Mouse (Mus musculus): ENCODE results near the gene Pgm1. TPM values are rescaled to one million over a fixed set of nuclear protein-coding genes. Genes with fewer than 3 reads are reported as not detected.

Pgm1 gene
- polyA plus RNA-seq, 1 experiment from 2014 or later, result 51.8 TPM

DNA sequence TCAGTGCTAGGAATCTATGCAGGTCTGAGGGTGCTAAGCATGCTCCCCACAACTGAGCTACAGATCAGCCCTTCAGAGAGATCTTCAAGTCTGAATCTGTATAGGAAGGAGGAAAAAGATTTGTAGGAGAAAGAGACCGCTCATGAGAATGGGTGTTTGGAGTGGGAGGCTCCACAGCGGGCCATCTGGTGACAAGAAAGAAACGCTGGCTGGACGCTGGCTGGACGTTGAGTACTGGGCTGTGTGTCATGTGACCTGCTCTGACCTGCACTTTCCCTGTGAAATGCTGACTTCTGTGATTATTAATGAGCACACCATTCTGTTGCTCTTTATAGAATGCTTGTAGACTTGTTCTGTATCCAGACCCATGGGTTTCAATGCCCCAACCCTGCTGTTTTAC is 40.1 kb downstream of the Pgm1 start:
- no peak for ATAC-seq (ENCODE audit: insufficient number of reproducible peaks, low FRiP score, low TSS enrichment, low read depth)
- H3K4me2 ChIP-seq (ENCODE audit: low read depth, severe bottlenecking), result no peak overlapping the region
- no peak overlapping the region for H3K9ac ChIP-seq (ENCODE audit: low read length)
- H3K27me3 ChIP-seq (ENCODE audit: control insufficient read depth, insufficient read depth, low read length), result no peaks in the 10 kb centered on the region
- peak; percentile 43 for DNase-seq (ENCODE audit: low spot score)
- H3K27ac ChIP-seq (replicated peaks; ENCODE audit: low read depth, low read length), result no peak overlapping the region
- no peak overlapping the region for H3K4me3 ChIP-seq (ENCODE audit: low read depth, low read length)
- WGBS, result 21% methylated on average over 5 of the region's 5 CpGs
- no peaks in the 10 kb centered on the region for H3K9me3 ChIP-seq (ENCODE audit: control insufficient read depth, low read length)
- H3K36me3 ChIP-seq (ENCODE audit: control insufficient read depth, insufficient read depth, low read length), result no peaks in the 10 kb centered on the region
- peaks cover 17% of the 10 kb centered on the region for H3K4me1 ChIP-seq (ENCODE audit: control insufficient read depth, insufficient read depth, low read length)

DNA sequence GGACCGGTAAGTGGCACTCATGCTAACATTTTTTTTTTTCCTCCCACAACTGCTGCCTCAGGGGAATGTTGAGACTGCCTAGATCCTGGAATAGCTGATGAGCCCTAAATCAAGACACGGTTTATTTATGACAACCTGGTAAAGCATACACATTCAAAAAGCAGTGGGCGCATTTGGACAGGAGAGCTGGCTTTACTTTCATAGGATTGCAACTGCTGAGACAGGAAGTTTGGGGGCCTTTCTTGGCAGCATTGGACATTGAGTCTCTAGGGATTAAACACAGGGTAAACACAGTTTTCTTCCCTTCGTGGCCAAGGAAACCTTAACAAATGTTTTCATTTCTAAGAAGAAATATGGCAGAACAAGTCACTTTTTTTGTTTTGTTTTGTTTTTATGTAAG is 40.9 kb downstream of the Pgm1 start:
- no peaks in the 10 kb centered on the region for H3K36me3 ChIP-seq (ENCODE audit: control insufficient read depth, insufficient read depth, low read length)
- H3K27me3 ChIP-seq (ENCODE audit: control insufficient read depth, insufficient read depth, low read length), result no peaks in the 10 kb centered on the region
- DNase-seq (ENCODE audit: low spot score) (no peak), ATAC-seq (ENCODE audit: insufficient number of reproducible peaks, low FRiP score, low TSS enrichment, low read depth) (no peak)
- no peak overlapping the region for H3K4me3 ChIP-seq (ENCODE audit: low read depth, low read length)
- 75% methylated on average over 4 of the region's 4 CpGs for WGBS
- no peak overlapping the region for H3K9ac ChIP-seq (ENCODE audit: low read length)
- no peak overlapping the region for H3K27ac ChIP-seq (replicated peaks; ENCODE audit: low read depth, low read length)
- no peaks in the 10 kb centered on the region for H3K9me3 ChIP-seq (ENCODE audit: control insufficient read depth, low read length)
- H3K4me1 ChIP-seq (ENCODE audit: control insufficient read depth, insufficient read depth, low read length), result peaks cover 17% of the 10 kb centered on the region
- H3K4me2 ChIP-seq (ENCODE audit: low read depth, severe bottlenecking), result no peak overlapping the region

DNA sequence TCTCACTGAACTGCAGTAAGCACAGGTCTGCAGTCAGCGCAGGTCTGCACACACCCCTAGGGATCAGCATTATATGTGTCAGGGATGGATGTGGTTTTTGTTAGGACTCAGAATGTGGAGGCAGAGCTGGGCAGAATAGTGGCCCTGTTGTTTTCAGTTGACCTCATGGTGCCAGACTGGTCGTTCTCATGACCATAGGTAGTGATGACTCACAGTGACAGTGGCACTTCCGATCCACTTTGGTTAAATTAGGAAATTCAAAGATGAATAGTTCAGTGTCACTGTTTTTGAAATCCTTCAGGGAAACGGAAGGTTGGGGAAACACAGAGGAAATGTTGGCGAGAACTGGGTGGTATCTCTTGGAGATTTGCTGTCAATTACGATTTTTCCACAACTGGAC is 43.7 kb downstream of the Pgm1 start:
- Histone ChIP-seq H3K9ac (ENCODE audit: low read length) (no peak overlapping the region), H3K4me1 (ENCODE audit: control insufficient read depth, insufficient read depth, low read length) (peaks cover 9% of the 10 kb centered on the region; the same call in 1 of the 2 replicates), H3K4me3 (ENCODE audit: low read depth, low read length) (no peak overlapping the region), H3K36me3 (ENCODE audit: control insufficient read depth, insufficient read depth, low read length) (no peaks in the 10 kb centered on the region), H3K9me3 (ENCODE audit: control insufficient read depth, low read length) (no peaks in the 10 kb centered on the region), H3K4me2 (ENCODE audit: low read depth, severe bottlenecking) (no peak overlapping the region), H3K27ac (replicated peaks; ENCODE audit: low read depth, low read length) (no peak overlapping the region), H3K27me3 (ENCODE audit: control insufficient read depth, insufficient read depth, low read length) (no peaks in the 10 kb centered on the region)
- ATAC-seq (ENCODE audit: insufficient number of reproducible peaks, low FRiP score, low TSS enrichment, low read depth) (no peak), DNase-seq (ENCODE audit: low spot score) (no peak)
- WGBS, result 92% methylated on average over 6 of the region's 6 CpGs

DNA sequence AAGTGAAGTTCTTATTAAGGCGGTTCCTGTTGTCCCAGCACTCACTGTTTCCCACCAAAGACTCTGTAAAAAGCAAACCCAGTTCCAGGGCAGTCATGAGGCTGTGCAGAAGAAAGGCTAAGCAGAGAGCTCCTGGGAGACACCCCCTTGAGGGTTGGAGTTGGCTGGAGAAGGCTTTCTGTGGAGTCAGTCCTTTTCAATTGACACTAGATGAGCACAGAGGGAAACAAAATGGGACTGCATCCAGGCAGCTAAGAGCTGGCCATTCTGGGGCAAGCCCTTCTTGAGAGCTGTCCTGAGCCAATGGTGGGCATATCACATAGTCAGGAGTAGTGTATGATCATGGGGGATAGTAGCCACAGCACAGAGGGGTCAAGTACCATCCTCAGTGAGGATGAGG is 44.7 kb downstream of the Pgm1 start:
- H3K4me2 ChIP-seq (ENCODE audit: low read depth, severe bottlenecking), result no peak overlapping the region
- no peak overlapping the region for H3K4me3 ChIP-seq (ENCODE audit: low read depth, low read length)
- DNase-seq (ENCODE audit: low spot score), result no peak
- no peaks in the 10 kb centered on the region for H3K9me3 ChIP-seq (ENCODE audit: control insufficient read depth, low read length)
- H3K9ac ChIP-seq (ENCODE audit: low read length), result no peak overlapping the region
- WGBS, result 88% methylated on average over 1 of the region's 1 CpGs
- no peak for ATAC-seq (ENCODE audit: insufficient number of reproducible peaks, low FRiP score, low TSS enrichment, low read depth)
- H3K4me1 ChIP-seq (ENCODE audit: control insufficient read depth, insufficient read depth, low read length), result peaks cover 9% of the 10 kb centered on the region; the same call in 1 of the 2 replicates
- H3K36me3 ChIP-seq (ENCODE audit: control insufficient read depth, insufficient read depth, low read length), result no peaks in the 10 kb centered on the region
- H3K27me3 ChIP-seq (ENCODE audit: control insufficient read depth, insufficient read depth, low read length), result no peaks in the 10 kb centered on the region
- no peak overlapping the region for H3K27ac ChIP-seq (replicated peaks; ENCODE audit: low read depth, low read length)

DNA sequence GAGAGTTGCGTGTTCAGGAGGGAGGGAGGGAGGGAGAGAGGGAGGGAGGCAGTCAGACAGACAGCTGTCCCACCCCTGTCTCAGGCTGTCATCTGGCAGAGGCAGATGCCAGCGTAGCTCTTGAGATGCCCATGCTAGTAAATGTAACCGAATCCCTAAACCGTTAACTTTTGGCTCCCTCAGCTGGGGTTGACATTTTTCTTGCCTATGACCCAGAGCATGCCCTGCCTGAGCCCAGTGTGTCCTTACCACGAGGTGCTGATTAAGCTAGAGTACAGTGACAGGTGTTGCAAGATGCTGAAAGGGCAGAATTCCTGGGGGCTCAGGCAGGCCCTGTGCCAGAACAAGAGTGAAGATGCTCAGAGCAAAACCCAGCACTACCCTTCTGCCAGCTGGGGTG is 45.2 kb downstream of the Pgm1 start:
- Histone ChIP-seq H3K4me1 (ENCODE audit: control insufficient read depth, insufficient read depth, low read length) (peaks cover 5% of the 10 kb centered on the region; the same call in 1 of the 2 replicates), H3K27ac (replicated peaks; ENCODE audit: low read depth, low read length) (no peak overlapping the region), H3K4me3 (ENCODE audit: low read depth, low read length) (no peak overlapping the region), H3K9ac (ENCODE audit: low read length) (no peak overlapping the region), H3K9me3 (ENCODE audit: control insufficient read depth, low read length) (no peaks in the 10 kb centered on the region), H3K36me3 (ENCODE audit: control insufficient read depth, insufficient read depth, low read length) (no peaks in the 10 kb centered on the region), H3K27me3 (ENCODE audit: control insufficient read depth, insufficient read depth, low read length) (no peaks in the 10 kb centered on the region), H3K4me2 (ENCODE audit: low read depth, severe bottlenecking) (no peak overlapping the region)
- peak; percentile 17; the same call in 1 of the 2 replicates for ATAC-seq (ENCODE audit: insufficient number of reproducible peaks, low FRiP score, low TSS enrichment, low read depth)
- DNase-seq (ENCODE audit: low spot score), result no peak
- WGBS, result 74% methylated on average over 5 of the region's 5 CpGs

DNA sequence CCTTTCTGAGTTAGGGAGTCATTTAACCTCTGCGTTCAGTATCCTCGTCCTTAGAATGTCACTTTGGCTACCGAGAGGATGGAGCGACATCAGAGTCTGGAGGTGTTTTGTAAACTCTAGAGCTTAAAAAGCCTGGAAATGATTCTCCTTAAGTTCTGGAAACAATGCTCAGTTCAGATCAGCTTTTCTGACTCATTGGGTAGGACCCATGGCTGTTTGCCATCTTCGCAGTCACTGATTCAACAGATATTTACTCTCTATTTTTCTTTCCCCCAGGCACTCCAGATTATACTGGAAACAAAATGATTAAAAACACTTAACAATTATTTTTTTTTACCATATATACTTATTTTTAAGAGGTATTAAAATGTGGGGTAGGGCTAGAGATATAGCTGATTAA is 50.1 kb downstream of the Pgm1 start:
- no peak overlapping the region for H3K27ac ChIP-seq (replicated peaks; ENCODE audit: low read depth, low read length)
- H3K27me3 ChIP-seq (ENCODE audit: control insufficient read depth, insufficient read depth, low read length), result no peaks in the 10 kb centered on the region
- no peaks in the 10 kb centered on the region for H3K9me3 ChIP-seq (ENCODE audit: control insufficient read depth, low read length)
- H3K36me3 ChIP-seq (ENCODE audit: control insufficient read depth, insufficient read depth, low read length), result no peaks in the 10 kb centered on the region
- H3K4me2 ChIP-seq (ENCODE audit: low read depth, severe bottlenecking), result no peak overlapping the region
- H3K4me3 ChIP-seq (ENCODE audit: low read depth, low read length), result no peak overlapping the region
- WGBS, result 93% methylated on average over 5 of the region's 5 CpGs
- DNase-seq (ENCODE audit: low spot score), result no peak
- H3K9ac ChIP-seq (ENCODE audit: low read length), result no peak overlapping the region
- no peak for ATAC-seq (ENCODE audit: insufficient number of reproducible peaks, low FRiP score, low TSS enrichment, low read depth)
- H3K4me1 ChIP-seq (ENCODE audit: control insufficient read depth, insufficient read depth, low read length), result no peaks in the 10 kb centered on the region

DNA sequence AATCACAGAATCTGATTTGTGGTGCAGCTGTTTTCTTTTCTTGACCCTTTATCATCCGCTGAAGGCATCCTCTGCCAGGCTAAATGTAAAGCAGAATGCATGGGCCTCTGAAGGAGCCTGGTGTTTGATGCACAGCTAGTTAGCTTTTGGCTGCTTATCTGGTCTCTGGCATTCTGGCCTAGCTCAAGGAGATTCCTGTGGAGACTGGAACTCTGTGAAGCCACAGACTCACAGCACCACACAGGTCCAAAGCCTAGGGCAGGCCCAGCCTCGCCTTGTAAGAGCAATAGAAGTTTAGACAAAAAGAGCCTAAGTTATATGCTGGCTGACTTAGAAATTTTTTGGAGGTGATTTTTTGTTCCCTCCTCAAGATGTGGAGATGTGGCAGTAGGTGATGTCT is 52.0 kb downstream of the Pgm1 start:
- Histone ChIP-seq H3K4me2 (ENCODE audit: low read depth, severe bottlenecking) (no peak overlapping the region), H3K4me3 (ENCODE audit: low read depth, low read length) (no peak overlapping the region), H3K27me3 (ENCODE audit: control insufficient read depth, insufficient read depth, low read length) (no peaks in the 10 kb centered on the region), H3K9ac (ENCODE audit: low read length) (no peak overlapping the region), H3K27ac (replicated peaks; ENCODE audit: low read depth, low read length) (no peak overlapping the region), H3K9me3 (ENCODE audit: control insufficient read depth, low read length) (no peaks in the 10 kb centered on the region), H3K36me3 (ENCODE audit: control insufficient read depth, insufficient read depth, low read length) (no peaks in the 10 kb centered on the region), H3K4me1 (ENCODE audit: control insufficient read depth, insufficient read depth, low read length) (0 out of 2 replicates have a peak, but pooled peaks cover 3% of the 10 kb centered on the region)
- ATAC-seq (ENCODE audit: insufficient number of reproducible peaks, low FRiP score, low TSS enrichment, low read depth) (no peak), DNase-seq (ENCODE audit: low spot score) (no peak)
- 83% methylated on average over 2 of the region's 2 CpGs for WGBS

DNA sequence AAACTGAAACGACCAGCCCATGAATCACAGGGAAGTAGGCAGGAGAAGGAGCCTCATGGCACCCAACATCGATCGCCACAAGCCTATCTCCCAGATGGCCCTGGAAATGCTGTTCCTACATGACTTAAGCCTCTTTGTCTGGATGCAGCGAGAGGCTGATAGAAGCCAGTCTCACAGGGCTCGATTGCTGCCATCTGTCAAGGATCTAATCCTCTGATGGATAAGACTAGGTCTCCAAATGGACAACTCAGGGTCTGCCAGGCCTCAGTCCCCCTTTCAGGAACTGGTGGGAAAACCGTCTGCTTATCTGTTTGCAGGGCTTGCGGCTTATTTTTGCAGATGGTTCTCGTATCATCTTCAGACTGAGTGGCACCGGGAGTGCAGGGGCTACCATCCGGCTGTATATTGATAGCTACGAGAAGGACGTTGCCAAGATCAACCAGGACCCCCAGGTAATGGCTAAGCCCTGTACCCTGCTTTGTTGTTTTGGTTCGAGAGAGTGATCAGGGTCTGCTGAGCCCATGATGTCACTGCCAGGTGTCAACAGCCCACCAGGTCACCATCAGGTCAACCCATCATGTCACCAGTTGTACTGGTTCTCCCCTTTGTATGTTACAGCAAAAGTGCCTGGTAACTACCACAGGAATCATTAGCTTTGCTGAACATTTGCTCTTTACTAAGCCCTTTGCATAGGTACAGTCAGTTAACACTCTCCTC is 54.6 kb downstream of the Pgm1 start:
- 0 out of 2 replicates have a peak, but pooled peaks cover 5% of the 10 kb centered on the region for H3K4me1 ChIP-seq (ENCODE audit: control insufficient read depth, insufficient read depth, low read length)
- no peak overlapping the region for H3K4me3 ChIP-seq (ENCODE audit: low read depth, low read length)
- H3K27me3 ChIP-seq (ENCODE audit: control insufficient read depth, insufficient read depth, low read length), result no peaks in the 10 kb centered on the region
- ATAC-seq (ENCODE audit: insufficient number of reproducible peaks, low FRiP score, low TSS enrichment, low read depth), result no peak
- H3K9me3 ChIP-seq (ENCODE audit: control insufficient read depth, low read length), result no peaks in the 10 kb centered on the region
- H3K36me3 ChIP-seq (ENCODE audit: control insufficient read depth, insufficient read depth, low read length), result no peaks in the 10 kb centered on the region
- no peak overlapping the region for H3K9ac ChIP-seq (ENCODE audit: low read length)
- WGBS, result 54% methylated on average over 13 of the region's 13 CpGs
- DNase-seq (ENCODE audit: low spot score), result no peak
- no peak overlapping the region for H3K4me2 ChIP-seq (ENCODE audit: low read depth, severe bottlenecking)
- H3K27ac ChIP-seq (replicated peaks; ENCODE audit: low read depth, low read length), result no peak overlapping the region

DNA sequence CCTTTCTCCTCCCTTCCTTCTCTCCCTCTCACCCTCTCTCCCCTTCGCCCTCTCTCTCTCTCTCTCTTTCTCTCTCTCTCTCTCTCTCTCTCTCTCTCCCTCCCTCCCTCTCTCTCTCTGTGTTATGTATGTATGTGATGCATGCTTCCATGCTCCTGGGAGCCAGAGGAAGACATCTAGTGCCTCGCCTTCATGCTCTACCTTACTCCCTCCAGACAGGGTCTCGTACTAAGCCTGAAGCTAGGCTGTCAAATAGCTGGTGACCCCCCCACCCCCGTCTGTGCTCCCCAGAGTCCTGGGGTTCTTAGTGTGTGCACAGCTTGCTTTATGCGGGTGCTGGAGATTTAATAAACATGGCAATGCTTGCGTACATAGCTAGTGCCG is 55.1 kb downstream of the Pgm1 start:
- Histone ChIP-seq H3K36me3 (ENCODE audit: control insufficient read depth, insufficient read depth, low read length) (no peaks in the 10 kb centered on the region), H3K27me3 (ENCODE audit: control insufficient read depth, insufficient read depth, low read length) (no peaks in the 10 kb centered on the region), H3K4me2 (ENCODE audit: low read depth, severe bottlenecking) (no peak overlapping the region), H3K4me1 (ENCODE audit: control insufficient read depth, insufficient read depth, low read length) (0 out of 2 replicates have a peak, but pooled peaks cover 5% of the 10 kb centered on the region), H3K9ac (ENCODE audit: low read length) (no peak overlapping the region), H3K9me3 (ENCODE audit: control insufficient read depth, low read length) (no peaks in the 10 kb centered on the region), H3K4me3 (ENCODE audit: low read depth, low read length) (no peak overlapping the region), H3K27ac (replicated peaks; ENCODE audit: low read depth, low read length) (no peak overlapping the region)
- WGBS, result 88% methylated on average over 7 of the region's 7 CpGs
- DNase-seq (ENCODE audit: low spot score) (no peak), ATAC-seq (ENCODE audit: insufficient number of reproducible peaks, low FRiP score, low TSS enrichment, low read depth) (no peak)
